ENCODE assay signal across 1 mouse cellular context in the genomic region with DNA sequence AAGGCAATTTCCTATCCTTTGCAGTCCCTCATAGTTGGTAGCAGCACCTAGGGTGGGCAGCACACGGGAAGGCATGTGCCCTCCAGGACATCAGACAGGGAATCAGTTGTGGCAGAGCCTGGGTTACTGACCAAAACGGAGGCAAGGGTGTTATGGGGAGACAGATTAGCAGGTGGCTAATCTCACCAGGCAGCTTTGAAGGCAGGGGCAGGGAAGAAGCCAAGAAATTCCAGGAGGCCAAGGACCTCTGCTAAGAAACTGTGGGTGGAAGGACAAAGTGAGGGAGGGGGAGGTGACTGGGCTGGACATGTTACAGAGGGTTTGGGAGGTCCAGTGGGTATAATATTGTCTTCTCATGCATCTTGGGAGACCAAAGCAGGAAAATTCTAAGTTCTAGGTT.
TF ChIP-seq lines count a peak whose summit lies in the region.

No protein-coding gene starts in this region.

TF ChIP-seq in MEL, 35 proteins besides CTCF, POLR2A, EP300 and RAD21:
- no peak for TF ChIP-seq ZKSCAN1 (IDR thresholded peaks at IDR 0.05; ENCODE audit: low read depth, low read length)
- peak; percentile 54 for TF ChIP-seq TAL1 (IDR thresholded peaks at IDR 0.05; ENCODE audit: low read length)
- no peak for TF ChIP-seq UBTF (IDR thresholded peaks at IDR 0.05; ENCODE audit: borderline replicate concordance, insufficient read depth, low read depth, low read length)
- TF ChIP-seq ZC3H11A (IDR thresholded peaks at IDR 0.05; ENCODE audit: low read depth, low read length), result no peak
- no peak for TF ChIP-seq CHD1 (IDR thresholded peaks at IDR 0.05; ENCODE audit: low read depth, low read length)
